Mouse (Mus musculus): ENCODE measurements around the gene Pou5f1. TPM values are rescaled to one million over a fixed set of nuclear protein-coding genes. Genes with fewer than 3 reads are reported as not detected.

Gene Pou5f1
- total RNA-seq, 1 experiment from 2014 or later: not detected

DNA sequence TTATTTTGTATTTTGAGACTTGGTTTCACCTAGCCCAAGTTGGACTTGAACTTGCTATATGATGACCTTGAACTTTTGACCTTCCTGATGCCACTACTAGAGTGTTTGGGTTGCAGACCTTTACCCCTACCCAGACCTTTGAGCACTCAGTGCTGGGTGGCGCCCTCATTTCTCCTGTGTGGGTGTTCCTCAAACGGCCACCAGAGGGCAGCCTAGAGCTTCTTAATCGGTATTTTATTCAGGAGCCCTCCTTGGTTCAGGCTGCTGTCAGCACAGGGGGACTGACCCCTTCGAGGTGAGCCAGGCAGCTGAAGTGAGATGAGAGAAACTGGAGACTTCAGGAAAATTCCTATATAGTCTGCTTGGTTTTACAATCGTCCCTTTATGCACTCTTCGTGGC is 38.9 kb downstream of the Pou5f1 start:
- 0 out of 2 replicates have a peak, but pooled peaks have one; percentile 32 for ATAC-seq (ENCODE audit: extremely low read depth, insufficient number of reproducible peaks, low FRiP score, poor library complexity, severe bottlenecking)

DNA sequence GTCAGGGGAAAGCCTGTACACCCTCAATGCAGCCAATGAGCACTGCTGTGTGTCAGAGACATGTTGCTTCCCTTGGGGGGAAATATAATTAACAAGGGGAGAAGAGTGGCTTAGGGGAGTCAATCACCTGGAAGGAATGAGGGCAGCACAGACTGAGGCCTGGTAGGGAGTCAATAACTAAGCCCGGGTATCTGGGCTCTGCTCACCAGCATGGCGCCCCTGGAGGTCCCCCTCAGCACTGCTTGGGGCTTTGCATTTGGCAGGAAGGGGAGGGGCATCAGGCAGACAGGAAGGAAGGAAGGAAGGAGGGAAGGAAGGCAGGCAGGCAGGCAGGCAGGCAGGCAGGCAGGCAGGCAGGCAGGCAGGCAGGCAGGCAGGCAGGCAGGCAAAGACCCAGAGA is 41.6 kb downstream of the Pou5f1 start:
- ATAC-seq (ENCODE audit: extremely low read depth, insufficient number of reproducible peaks, low FRiP score, poor library complexity, severe bottlenecking): no peak

DNA sequence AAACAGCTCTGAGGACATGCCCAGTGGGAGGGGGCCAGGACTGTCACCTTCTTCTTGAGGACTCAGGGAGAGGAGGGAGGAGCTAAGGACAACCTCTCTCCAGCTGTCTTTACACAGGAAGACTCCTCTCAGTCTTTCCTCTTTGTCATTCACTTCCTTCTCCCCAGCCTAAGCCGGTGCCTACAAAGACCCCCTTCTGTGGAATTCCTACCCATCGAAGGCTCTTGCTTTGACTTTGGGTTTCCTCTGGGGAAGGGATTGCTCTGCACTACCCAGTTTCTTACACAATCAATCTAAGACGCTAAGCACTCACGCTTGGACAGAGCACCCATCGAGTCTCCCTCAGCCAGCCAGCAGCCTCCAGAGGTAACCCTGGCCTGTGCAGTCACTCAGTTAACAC is 42.8 kb downstream of the Pou5f1 start:
- no peak for ATAC-seq (ENCODE audit: extremely low read depth, insufficient number of reproducible peaks, low FRiP score, poor library complexity, severe bottlenecking)

DNA sequence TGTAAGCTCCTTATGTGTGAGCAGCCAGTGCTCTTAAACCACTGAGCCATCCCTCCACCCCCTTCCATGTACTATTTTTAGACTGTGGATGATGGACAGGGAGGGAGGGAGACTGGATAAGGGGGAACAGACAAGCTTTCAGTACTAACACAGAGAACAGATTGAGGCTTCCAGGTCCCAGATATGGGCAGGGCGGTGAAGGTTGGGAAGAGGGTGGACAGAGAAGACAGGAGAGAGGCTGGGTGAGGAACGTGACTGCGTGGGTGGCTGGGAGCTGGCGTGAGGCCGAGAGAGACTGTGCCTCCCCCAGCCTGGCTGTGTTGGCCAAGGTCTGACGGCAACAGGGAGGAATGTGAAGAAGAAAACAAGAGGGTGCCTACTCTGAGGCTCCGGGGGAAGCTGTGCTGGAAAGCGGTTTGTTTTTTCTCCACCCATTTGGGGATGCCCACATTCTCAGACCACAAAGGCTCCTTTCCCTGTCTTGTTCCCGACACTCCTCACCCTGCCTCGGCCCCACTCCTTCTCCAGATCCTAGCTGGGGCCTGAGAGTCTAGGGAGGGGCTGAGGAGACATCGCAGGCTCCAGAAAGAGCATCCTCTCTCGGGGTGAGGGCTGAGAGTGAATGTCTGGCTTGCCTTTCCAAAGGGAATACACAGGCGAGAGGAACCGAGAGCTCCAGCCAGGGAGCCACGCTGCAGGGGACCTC is 43.8 kb downstream of the Pou5f1 start:
- ATAC-seq (ENCODE audit: extremely low read depth, insufficient number of reproducible peaks, low FRiP score, poor library complexity, severe bottlenecking): no peak

DNA sequence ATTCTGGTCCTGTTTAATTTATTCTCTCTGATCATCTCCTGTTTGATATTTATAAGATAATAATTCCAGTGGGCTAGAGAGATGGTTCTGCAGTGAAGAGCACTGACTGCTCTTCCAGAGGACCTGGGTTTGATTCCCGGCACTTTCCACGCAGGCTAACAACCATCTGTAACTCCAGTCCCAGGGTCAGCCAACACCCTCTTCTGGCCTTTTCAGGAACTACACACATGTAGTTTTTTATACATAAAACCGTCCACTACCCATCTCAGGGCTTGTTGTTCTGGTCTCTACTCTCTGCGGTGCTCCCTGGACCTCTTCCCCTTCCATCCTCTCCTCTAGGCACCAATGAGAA is 44.3 kb downstream of the Pou5f1 start:
- no peak for ATAC-seq (ENCODE audit: extremely low read depth, insufficient number of reproducible peaks, low FRiP score, poor library complexity, severe bottlenecking)

DNA sequence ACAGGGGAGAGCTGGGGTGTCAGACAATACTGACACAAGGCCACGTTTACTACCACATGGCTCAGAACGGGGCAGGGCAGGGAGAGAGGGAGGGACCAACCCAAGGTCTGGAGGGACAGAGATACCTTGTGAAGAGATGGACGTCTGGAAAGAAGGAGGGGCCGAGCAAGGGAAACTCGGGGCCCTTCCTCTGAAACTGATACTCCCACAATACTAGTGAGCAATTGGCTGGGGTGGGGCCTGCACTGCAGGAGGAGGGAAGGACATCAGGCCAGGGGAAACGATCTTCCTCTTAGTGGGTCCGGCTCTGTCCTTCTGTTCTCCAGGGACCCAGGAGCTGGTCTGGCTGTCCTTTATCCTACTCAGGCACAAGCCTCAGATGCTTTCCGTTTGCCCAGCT is 45.1 kb downstream of the Pou5f1 start:
- ATAC-seq (ENCODE audit: extremely low read depth, insufficient number of reproducible peaks, low FRiP score, poor library complexity, severe bottlenecking): no peak

DNA sequence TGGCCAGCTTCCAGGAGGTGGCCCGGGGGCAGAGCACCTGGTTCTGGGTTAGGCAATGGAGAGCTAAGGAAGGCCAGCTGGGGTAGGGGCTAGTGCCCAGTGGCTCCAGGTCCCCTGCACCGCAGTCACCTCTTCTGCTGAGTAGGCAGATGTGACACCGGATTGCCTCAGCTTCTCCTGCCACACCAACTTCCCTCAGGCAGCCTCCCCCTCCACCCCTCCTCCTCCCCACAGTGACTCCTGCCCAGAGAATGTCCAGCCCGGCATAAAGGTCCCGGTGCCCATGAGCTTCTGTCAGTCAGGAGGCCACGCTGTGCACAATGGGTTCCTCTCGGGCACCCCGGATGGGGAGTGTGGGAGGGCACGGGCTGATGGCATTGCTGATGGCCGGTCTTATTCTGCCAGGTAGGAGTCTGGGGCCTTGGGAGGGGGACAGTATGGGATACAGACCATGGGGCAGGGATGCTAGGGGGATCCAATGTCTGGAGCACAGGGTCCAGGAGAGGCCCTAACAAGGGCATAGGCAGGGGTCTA is 46.1 kb downstream of the Pou5f1 start, which contains the start of gene Cdsn:
Gene Cdsn (plus strand): TSS at position 248 of the 534 bp plus-strand sequence.
- no peak for ATAC-seq (ENCODE audit: extremely low read depth, insufficient number of reproducible peaks, low FRiP score, poor library complexity, severe bottlenecking)

DNA sequence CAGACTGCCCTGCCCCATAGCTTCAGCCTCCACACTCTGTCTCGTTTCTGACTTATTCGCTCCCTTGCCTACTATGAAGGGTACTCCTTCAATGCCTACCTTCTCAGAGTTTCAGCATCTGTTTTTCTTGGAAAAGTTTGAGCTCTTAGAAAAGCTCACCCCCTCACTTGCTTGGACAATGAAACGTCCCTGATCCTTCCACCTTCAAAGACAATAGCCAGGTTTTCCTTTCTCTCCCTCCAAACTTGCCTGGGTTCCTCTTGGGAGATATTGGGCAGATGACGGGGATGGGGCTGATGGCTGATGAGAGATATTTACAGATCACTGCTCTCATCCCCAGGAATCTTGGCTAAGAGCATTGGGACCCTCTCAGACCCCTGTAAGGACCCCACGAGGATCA is 48.5 kb downstream of the Pou5f1 start:
- no peak for ATAC-seq (ENCODE audit: extremely low read depth, insufficient number of reproducible peaks, low FRiP score, poor library complexity, severe bottlenecking)

DNA sequence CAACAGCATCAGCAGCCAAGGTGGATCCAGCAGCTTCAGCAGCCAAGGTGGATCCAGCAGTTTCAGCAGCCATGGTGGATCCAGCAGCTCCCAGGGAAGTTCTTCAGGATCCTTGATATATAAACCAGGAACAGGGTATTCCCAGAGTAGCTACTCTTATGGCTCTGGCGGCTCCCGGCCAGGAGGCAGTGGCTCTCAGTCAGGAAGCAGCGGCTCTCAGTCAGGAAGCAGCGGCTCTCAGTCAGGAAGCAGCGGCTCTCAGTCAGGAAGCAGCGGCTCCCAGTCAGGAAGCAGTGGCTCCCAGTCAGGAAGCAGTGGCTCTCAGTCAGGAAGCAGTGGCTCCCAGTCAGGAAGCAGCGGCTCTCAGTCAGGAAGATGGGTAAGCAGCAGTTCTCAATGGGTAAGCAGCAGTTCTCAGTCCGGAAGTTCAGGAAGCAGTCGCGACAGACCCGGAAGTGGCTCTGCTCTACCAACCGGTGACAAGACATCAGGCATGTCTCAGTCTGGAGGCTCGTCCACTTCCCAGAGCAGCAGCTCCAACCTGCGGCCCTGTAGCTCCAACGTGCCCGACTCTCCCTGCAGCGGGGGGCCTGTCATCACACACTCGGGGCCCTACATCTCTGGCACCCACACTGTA is 49.1 kb downstream of the Pou5f1 start:
- ATAC-seq (ENCODE audit: extremely low read depth, insufficient number of reproducible peaks, low FRiP score, poor library complexity, severe bottlenecking): no peak

DNA sequence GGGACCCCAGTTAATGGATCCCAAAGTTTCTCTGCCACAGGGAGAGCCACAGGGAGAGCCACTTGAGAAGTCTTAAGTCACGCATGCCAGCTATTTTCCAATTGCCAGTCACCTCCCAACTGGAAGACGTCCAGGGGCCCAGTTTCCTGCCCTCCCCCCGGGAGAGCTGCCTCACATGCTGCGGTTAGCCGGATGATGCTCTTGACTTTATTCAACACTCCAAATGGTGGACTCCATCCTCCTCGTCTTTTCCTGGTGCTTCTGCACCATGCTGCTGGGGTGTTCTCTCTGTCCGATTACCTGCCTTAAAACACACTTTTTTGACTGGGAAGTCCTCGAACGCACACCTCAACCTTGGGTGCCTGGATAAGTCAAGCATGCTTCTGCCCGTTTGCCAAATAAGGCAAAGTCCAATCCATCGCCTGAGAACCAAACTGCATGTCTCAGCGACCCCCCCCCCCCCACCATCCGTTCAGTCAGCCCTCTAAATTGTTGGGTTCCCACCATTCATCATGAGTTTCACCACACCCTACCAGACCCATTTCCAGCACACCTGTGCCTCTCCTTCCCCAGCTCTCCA is 50.5 kb downstream of the Pou5f1 start:
- ATAC-seq (ENCODE audit: extremely low read depth, insufficient number of reproducible peaks, low FRiP score, poor library complexity, severe bottlenecking): no peak

DNA sequence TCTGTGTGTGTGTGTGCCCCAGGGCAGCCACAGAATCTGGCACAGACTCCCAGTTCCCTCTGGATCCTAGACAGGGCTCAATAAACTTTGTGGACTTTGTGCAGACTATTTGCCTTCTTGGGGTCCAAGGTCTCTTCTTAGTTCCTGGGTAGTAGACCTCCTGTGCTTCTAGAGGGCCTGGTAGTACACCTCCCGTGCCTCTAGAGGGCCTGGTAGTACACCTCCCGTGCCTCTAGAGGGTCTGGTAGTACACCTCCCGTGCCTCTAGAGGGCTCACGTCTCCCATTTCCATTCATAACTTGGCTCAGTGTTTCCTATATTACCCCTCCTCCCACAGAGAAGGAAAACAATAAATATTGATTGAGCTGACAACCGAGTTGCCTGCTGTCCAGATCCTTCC is 51.0 kb downstream of the Pou5f1 start:
- no peak for ATAC-seq (ENCODE audit: extremely low read depth, insufficient number of reproducible peaks, low FRiP score, poor library complexity, severe bottlenecking)

DNA sequence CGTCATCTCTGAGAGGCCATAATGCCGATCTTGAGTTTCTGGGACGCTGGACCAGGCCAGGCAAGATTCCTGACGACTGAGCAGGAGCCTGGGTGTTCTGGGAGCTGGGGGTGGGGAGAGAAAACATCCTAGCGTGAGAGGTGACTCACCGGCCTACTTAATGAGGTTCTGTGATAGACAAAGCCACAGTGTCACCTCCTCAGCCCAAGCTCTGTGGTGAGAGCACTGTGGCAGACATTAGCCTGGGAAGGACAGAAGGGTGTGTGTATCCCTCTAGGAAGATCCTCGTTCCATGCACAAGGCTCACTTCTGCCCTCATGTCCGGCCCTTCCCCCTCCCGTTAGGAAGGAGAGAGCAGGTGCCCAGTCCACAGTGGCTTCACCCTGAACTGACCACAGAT is 51.5 kb downstream of the Pou5f1 start:
- no peak for ATAC-seq (ENCODE audit: extremely low read depth, insufficient number of reproducible peaks, low FRiP score, poor library complexity, severe bottlenecking)

DNA sequence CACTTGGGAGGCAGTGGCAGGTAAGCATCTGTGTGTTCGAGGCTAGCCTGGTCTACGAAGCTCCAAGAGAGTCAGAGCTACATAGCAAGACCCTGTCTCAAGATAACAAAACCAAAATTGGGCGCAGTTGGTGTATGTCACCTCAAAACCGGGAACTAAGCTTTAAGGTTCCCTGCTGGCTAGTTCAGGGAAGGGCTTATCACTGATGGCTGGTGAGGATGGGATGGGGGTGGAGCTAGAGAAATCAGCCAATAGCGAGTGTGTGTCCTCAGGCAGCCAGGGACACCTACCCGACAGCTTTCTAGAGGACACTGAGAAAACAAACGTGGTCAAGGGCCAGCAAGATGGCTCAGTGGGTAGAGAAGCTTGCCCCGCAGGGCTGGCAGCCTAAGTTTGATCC is 52.4 kb downstream of the Pou5f1 start:
- no peak for ATAC-seq (ENCODE audit: extremely low read depth, insufficient number of reproducible peaks, low FRiP score, poor library complexity, severe bottlenecking)

Other genes with a start within 250 kb of the Pou5f1 start
- gene H2-D1, start 243.3 kb upstream of the Pou5f1 start, total RNA-seq (2017): 2,114 and 2,381 TPM in 2 replicates
- 0.12 TPM in 1 of 2 replicates, not detected in the other for gene H2-Q1, start 185.6 kb upstream of the Pou5f1 start, total RNA-seq (2017)
- not detected in 2 replicates for gene H2-Q2, start 163.8 kb upstream of the Pou5f1 start, total RNA-seq (2017)
- gene H2-Q4, start 126.4 kb upstream of the Pou5f1 start, total RNA-seq (2017): 170 and 176 TPM in 2 replicates
- 259 and 274 TPM in 2 replicates for gene H2-Q6, start 81.2 kb upstream of the Pou5f1 start, total RNA-seq (2017)
- 160 and 166 TPM in 2 replicates for gene H2-Q7, start 66.9 kb upstream of the Pou5f1 start, total RNA-seq (2017)
- 384 and 428 TPM in 2 replicates for gene H2-Q10, start 35.9 kb upstream of the Pou5f1 start, total RNA-seq (2017)
- gene Tcf19, start 10.8 kb downstream of the Pou5f1 start, total RNA-seq (2017): 1.4 and 2.5 TPM in 2 replicates
- gene Cchcr1, start 11.1 kb downstream of the Pou5f1 start, total RNA-seq (2017): 3.1 TPM in 2 replicates
- gene Psors1c2, start 27.2 kb downstream of the Pou5f1 start, total RNA-seq (2017): not detected in 2 replicates
- gene Cdsn, start 46.1 kb downstream of the Pou5f1 start, total RNA-seq (2017): not detected in 2 replicates
- not detected in 2 replicates for gene 2300002M23Rik, start 61.4 kb downstream of the Pou5f1 start, total RNA-seq (2017)
- not detected in 2 replicates for gene Sfta2, start 95.5 kb downstream of the Pou5f1 start, total RNA-seq (2017)
- 0.37 and 3.3 TPM in 2 replicates for gene Gm9573, start 120.6 kb downstream of the Pou5f1 start, total RNA-seq (2017)
- gene Mucl3, start 137.7 kb downstream of the Pou5f1 start, total RNA-seq (2017): not detected in 2 replicates
- 11.8 and 13.8 TPM in 2 replicates for gene Vars2, start 161.6 kb downstream of the Pou5f1 start, total RNA-seq (2017)
- 7.0 and 15.5 TPM in 2 replicates for gene Gtf2h4, start 167.7 kb downstream of the Pou5f1 start, total RNA-seq (2017)
- gene Ddr1, start 198.6 kb downstream of the Pou5f1 start, total RNA-seq (2017): 0.81 TPM in 1 of 2 replicates, not detected in the other

Measured in neutrophil, adult 5-6 weeks (primary cell).